Mouse (Mus musculus): Measurements from ENCODE around the gene Dcun1d2. TPM values are rescaled to one million over a fixed set of nuclear protein-coding genes. Genes with fewer than 3 reads are reported as not detected.
A peak's percentile ranks its signal among the peaks of the same experiment; 100 is the strongest.

The Dcun1d2 gene
- total RNA-seq, 2 experiments from 2014 or later: 28.5 to 29.2 TPM

DNA sequence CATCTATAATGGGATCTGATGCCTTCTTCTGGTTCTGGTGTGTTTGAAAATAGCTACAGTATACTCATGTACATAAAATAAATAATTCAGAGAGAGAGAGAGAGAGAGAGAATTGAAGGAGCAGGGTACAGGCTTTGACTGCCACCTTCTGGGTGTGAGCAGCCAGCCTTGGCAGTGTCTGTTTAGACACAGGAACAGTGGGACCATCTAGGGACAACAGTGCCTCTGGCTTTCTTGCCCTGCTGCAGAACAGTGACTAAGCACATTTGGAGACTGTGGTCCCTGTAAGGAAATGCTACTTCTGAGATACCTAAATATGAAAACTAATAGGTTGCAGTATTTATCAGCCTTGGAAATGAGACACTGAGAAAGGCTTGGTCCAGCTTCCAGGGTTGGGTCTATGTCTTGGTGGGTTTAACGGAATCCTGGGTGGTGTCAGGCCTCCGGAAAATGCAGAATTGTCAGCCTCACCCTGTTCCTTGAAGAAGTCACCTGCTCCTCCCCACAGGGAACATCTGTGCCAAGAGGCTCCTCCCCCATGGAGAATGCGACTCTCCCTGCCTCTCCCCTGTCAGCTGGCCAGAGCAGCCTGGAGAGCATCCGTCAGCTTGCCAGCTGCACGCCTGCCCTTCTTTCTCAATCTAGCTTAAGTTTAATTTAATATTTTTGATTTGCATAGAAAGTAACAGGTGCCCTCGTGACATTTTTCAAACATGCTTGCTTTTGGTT is 79.1 kb downstream of the Dcun1d2 start:
- peak in 1 of 2 experiments; percentile 38 for DNase-seq (ENCODE audit: low spot score in 2 of 2)

- no peak for DNase-seq (ENCODE audit: low spot score in 2 of 2)
These were observed 81.6 kb downstream of the Dcun1d2 start for GRCm38 (mm10) chr8:13206290-13206689.

Other genes with a start within 250 kb of the Dcun1d2 start
- under 1 TPM; 0.12 to 0.49 TPM for gene Proz, start 227.2 kb downstream of the Dcun1d2 start, total RNA-seq (2021)
- 10 to 100 TPM; 13.9 to 15.9 TPM for gene Pcid2, start 182.7 kb downstream of the Dcun1d2 start, total RNA-seq (2021)
- gene Cul4a, start 182.5 kb downstream of the Dcun1d2 start, total RNA-seq (2021): 100 to 1,000 TPM in 1 of 2 experiments, 10 to 100 TPM in 1; 99.9 to 112 TPM
- 100 to 1,000 TPM; 265 to 276 TPM for gene Lamp1, start 129.0 kb downstream of the Dcun1d2 start, total RNA-seq (2021)
- gene Grtp1, start 87.5 kb downstream of the Dcun1d2 start, total RNA-seq (2021): 10 to 100 TPM in 1 of 2 experiments, 1 to 10 TPM in 1; 8.2 to 10.6 TPM
- gene Adprhl1, start 34.0 kb downstream of the Dcun1d2 start, total RNA-seq (2021): 10 to 100 TPM; 78.0 to 80.2 TPM
- gene Tmco3, start 59 bp upstream of the Dcun1d2 start, total RNA-seq (2021): 10 to 100 TPM; 21.7 to 22.6 TPM
- 10 to 100 TPM; 75.5 to 81.2 TPM for gene Tfdp1, start 50.6 kb upstream of the Dcun1d2 start, total RNA-seq (2021)
- gene Atp4b, start 108.7 kb upstream of the Dcun1d2 start, total RNA-seq (2021): not detected
- gene Grk1, start 117.0 kb upstream of the Dcun1d2 start, total RNA-seq (2021): not detected
- gene Tmem255b, start 147.1 kb upstream of the Dcun1d2 start, total RNA-seq (2021): 1 to 10 TPM; 3.0 to 5.5 TPM
- 100 to 1,000 TPM; 111 to 121 TPM for gene Gas6, start 206.4 kb upstream of the Dcun1d2 start, total RNA-seq (2021)